Mouse (Mus musculus): Measurements from ENCODE around the gene Macrod2. TPM values are rescaled to one million over a fixed set of nuclear protein-coding genes. Genes with fewer than 3 reads are reported as not detected.

Gene Macrod2
- polyA plus RNA-seq, 1 experiment from 2014 or later, result 25.7 TPM

DNA sequence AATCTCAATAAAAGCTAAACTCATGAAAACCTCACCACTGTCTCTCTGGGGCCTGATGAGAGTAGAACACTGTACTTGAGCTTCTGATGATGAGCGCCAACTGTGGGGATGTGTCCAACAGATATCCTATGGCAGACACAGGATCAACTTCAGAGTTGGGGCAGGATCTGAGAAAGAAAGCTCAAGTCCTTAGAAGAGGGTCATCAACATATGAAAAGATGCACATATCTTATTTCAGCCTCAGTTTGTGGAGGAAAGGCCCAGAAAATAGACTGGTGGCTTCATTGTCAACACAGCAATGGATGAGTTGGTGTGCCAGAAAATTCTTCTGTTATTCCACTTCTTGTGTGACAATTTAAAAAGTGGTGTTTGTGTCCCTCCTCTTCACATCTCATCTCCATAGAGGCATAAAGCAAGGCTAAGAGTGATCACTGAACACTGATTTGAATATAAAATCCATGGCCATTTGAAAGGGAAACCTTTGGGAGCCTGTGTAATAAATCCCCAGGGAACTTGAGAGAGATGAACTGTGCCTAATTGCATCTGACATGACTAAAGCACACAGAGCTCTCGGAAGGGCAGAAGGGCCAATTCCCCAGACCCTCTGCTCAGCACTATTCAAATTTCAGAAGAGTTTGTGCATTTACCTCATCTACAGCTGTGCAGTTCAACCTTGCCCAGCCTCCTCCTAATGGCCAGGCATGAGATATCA is 806.4 kb downstream of the Macrod2 start:
- 95% methylated on average over 2 of the region's 2 CpGs for WGBS
- no peaks in the 10 kb centered on the region for H3K9me3 ChIP-seq (ENCODE audit: control insufficient read depth)
- no peak overlapping the region for H3K27ac ChIP-seq (ENCODE audit: low read depth, low read length)
- no peak overlapping the region for H3K4me2 ChIP-seq (replicated peaks; ENCODE audit: low read depth)
- H3K9ac ChIP-seq (ENCODE audit: low read depth, low read length), result no peak overlapping the region
- no peak for TF ChIP-seq CTCF (IDR thresholded peaks at IDR 0.05; ENCODE audit: low read depth)
- H3K36me3 ChIP-seq (ENCODE audit: control insufficient read depth, insufficient read depth), result no peaks in the 10 kb centered on the region
- H3K4me3 ChIP-seq (ENCODE audit: low read depth, low read length), result no peak overlapping the region
- H3K4me1 ChIP-seq (replicated peaks; ENCODE audit: control insufficient read depth, insufficient read depth, low read length), result no peaks in the 10 kb centered on the region
- no peak for ATAC-seq
- no peaks in the 10 kb centered on the region for H3K27me3 ChIP-seq (replicated peaks; ENCODE audit: control insufficient read depth, insufficient read depth, low read length)

DNA sequence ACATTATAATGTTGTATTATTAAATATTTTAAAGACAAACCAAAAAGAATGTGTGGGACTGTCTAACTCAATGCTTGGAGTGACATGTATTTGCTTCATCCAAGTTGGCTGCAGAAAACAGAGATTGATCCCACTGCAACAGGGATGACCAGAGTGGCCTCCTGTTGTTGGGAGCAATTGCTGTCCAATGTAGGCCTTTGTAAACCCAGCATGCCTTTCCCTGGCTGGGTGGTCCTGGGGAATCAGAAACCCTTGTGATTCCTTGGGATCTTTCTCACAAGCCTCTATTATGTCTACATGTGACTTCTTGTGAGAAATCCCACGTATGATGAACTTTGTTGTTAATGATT is 806.9 kb downstream of the Macrod2 start:
- Histone ChIP-seq H3K4me1 (replicated peaks; ENCODE audit: control insufficient read depth, insufficient read depth, low read length) (no peaks in the 10 kb centered on the region), H3K27ac (ENCODE audit: low read depth, low read length) (no peak overlapping the region), H3K27me3 (replicated peaks; ENCODE audit: control insufficient read depth, insufficient read depth, low read length) (no peaks in the 10 kb centered on the region), H3K4me2 (replicated peaks; ENCODE audit: low read depth) (no peak overlapping the region), H3K9me3 (ENCODE audit: control insufficient read depth) (no peaks in the 10 kb centered on the region), H3K9ac (ENCODE audit: low read depth, low read length) (no peak overlapping the region), H3K4me3 (ENCODE audit: low read depth, low read length) (no peak overlapping the region), H3K36me3 (ENCODE audit: control insufficient read depth, insufficient read depth) (no peaks in the 10 kb centered on the region)
- ATAC-seq, result no peak
- no peak for TF ChIP-seq CTCF (IDR thresholded peaks at IDR 0.05; ENCODE audit: low read depth)
- WGBS, result 83% methylated on average over 1 of the region's 1 CpGs

DNA sequence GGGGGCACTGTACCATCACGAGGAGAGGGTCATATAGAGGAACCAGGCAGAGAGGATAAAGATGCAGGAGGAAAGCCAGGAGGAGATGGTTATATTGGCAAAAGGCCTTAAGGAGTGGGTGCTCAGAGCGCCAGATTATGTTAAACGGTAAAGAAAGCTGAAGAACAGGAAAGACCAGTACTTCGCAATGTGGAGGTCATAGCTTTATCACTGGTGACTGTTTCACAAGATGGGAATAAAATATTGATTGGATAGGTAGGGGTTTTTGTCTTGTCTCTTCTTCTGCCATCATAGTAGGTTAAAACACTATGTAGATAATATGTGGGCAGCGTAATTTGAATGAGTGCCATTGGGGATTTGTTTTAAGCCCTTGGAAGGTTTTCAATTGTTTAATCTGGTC is 816.2 kb downstream of the Macrod2 start:
- Histone ChIP-seq H3K4me3 (ENCODE audit: low read depth, low read length) (no peak overlapping the region), H3K4me2 (replicated peaks; ENCODE audit: low read depth) (no peak overlapping the region), H3K27ac (ENCODE audit: low read depth, low read length) (no peak overlapping the region), H3K27me3 (replicated peaks; ENCODE audit: control insufficient read depth, insufficient read depth, low read length) (no peaks in the 10 kb centered on the region), H3K9me3 (ENCODE audit: control insufficient read depth) (no peaks in the 10 kb centered on the region), H3K4me1 (replicated peaks; ENCODE audit: control insufficient read depth, insufficient read depth, low read length) (no peaks in the 10 kb centered on the region), H3K36me3 (ENCODE audit: control insufficient read depth, insufficient read depth) (no peaks in the 10 kb centered on the region), H3K9ac (ENCODE audit: low read depth, low read length) (no peak overlapping the region)
- no peak for ATAC-seq
- 73% methylated on average over 5 of the region's 5 CpGs for WGBS
- no peak for TF ChIP-seq CTCF (IDR thresholded peaks at IDR 0.05; ENCODE audit: low read depth)

- H3K4me2 ChIP-seq (replicated peaks; ENCODE audit: low read depth), result no peak overlapping the region
- H3K9me3 ChIP-seq (ENCODE audit: control insufficient read depth), result no peaks in the 10 kb centered on the region
- 85% methylated on average over 2 of the region's 2 CpGs for WGBS
- no peak overlapping the region for H3K4me3 ChIP-seq (ENCODE audit: low read depth, low read length)
- H3K27me3 ChIP-seq (replicated peaks; ENCODE audit: control insufficient read depth, insufficient read depth, low read length), result no peaks in the 10 kb centered on the region
- ATAC-seq, result no peak
- H3K27ac ChIP-seq (ENCODE audit: low read depth, low read length), result no peak overlapping the region
- no peaks in the 10 kb centered on the region for H3K36me3 ChIP-seq (ENCODE audit: control insufficient read depth, insufficient read depth)
- no peak for TF ChIP-seq CTCF (IDR thresholded peaks at IDR 0.05; ENCODE audit: low read depth)
- H3K9ac ChIP-seq (ENCODE audit: low read depth, low read length), result no peak overlapping the region
- H3K4me1 ChIP-seq (replicated peaks; ENCODE audit: control insufficient read depth, insufficient read depth, low read length), result no peaks in the 10 kb centered on the region
Observed at GRCm38 (mm10) chr2:141212291-141212690, 817.2 kb downstream of the Macrod2 start.

DNA sequence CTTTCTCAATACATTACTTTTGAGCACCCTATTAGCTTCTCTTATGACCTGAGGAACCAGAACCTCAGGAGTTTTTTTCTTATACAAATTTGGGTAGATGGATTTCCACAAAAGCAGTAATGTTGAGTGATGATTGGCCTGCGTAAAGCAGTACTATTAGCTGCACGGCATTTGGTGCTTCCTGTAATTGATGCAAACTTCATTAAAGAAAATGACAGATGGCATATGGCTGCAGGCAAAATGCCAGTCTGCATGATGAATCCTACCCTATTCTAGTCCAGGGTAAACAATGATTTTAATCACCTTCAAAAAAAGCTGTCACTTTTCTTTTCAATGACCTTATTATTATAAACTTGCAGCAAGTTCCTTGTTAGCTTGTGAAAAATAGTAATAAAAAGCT is 822.4 kb downstream of the Macrod2 start:
- no peak for TF ChIP-seq CTCF (IDR thresholded peaks at IDR 0.05; ENCODE audit: low read depth)
- H3K27ac ChIP-seq (ENCODE audit: low read depth, low read length), result no peak overlapping the region
- WGBS, result 64% methylated on average over 2 of the region's 2 CpGs
- no peak for ATAC-seq
- no peaks in the 10 kb centered on the region for H3K36me3 ChIP-seq (ENCODE audit: control insufficient read depth, insufficient read depth)
- H3K4me2 ChIP-seq (replicated peaks; ENCODE audit: low read depth), result no peak overlapping the region
- no peak overlapping the region for H3K4me3 ChIP-seq (ENCODE audit: low read depth, low read length)
- H3K9me3 ChIP-seq (ENCODE audit: control insufficient read depth), result no peaks in the 10 kb centered on the region
- H3K27me3 ChIP-seq (replicated peaks; ENCODE audit: control insufficient read depth, insufficient read depth, low read length), result no peaks in the 10 kb centered on the region
- no peak overlapping the region for H3K9ac ChIP-seq (ENCODE audit: low read depth, low read length)
- H3K4me1 ChIP-seq (replicated peaks; ENCODE audit: control insufficient read depth, insufficient read depth, low read length), result no peaks in the 10 kb centered on the region

- no peak overlapping the region for H3K27ac ChIP-seq (ENCODE audit: low read depth, low read length)
- H3K27me3 ChIP-seq (replicated peaks; ENCODE audit: control insufficient read depth, insufficient read depth, low read length), result no peaks in the 10 kb centered on the region
- H3K9me3 ChIP-seq (ENCODE audit: control insufficient read depth), result no peaks in the 10 kb centered on the region
- no peak overlapping the region for H3K4me2 ChIP-seq (replicated peaks; ENCODE audit: low read depth)
- WGBS, result 80% methylated on average over 3 of the region's 3 CpGs
- no peak for TF ChIP-seq CTCF (IDR thresholded peaks at IDR 0.05; ENCODE audit: low read depth)
- no peaks in the 10 kb centered on the region for H3K4me1 ChIP-seq (replicated peaks; ENCODE audit: control insufficient read depth, insufficient read depth, low read length)
- no peak overlapping the region for H3K9ac ChIP-seq (ENCODE audit: low read depth, low read length)
- H3K36me3 ChIP-seq (ENCODE audit: control insufficient read depth, insufficient read depth), result no peaks in the 10 kb centered on the region
- ATAC-seq, result no peak
- H3K4me3 ChIP-seq (ENCODE audit: low read depth, low read length), result no peak overlapping the region
Observed at GRCm38 (mm10) chr2:141217925-141218324, 822.8 kb downstream of the Macrod2 start.

GRCm38 (mm10) chr2:141228809-141229208 is 833.7 kb downstream of the Macrod2 start:
- TF ChIP-seq CTCF (IDR thresholded peaks at IDR 0.05; ENCODE audit: low read depth), result no peak
- Histone ChIP-seq H3K4me3 (ENCODE audit: low read depth, low read length) (no peak overlapping the region), H3K9ac (ENCODE audit: low read depth, low read length) (no peak overlapping the region), H3K4me1 (replicated peaks; ENCODE audit: control insufficient read depth, insufficient read depth, low read length) (no peaks in the 10 kb centered on the region), H3K27ac (ENCODE audit: low read depth, low read length) (no peak overlapping the region), H3K27me3 (replicated peaks; ENCODE audit: control insufficient read depth, insufficient read depth, low read length) (no peaks in the 10 kb centered on the region), H3K4me2 (replicated peaks; ENCODE audit: low read depth) (no peak overlapping the region), H3K36me3 (ENCODE audit: control insufficient read depth, insufficient read depth) (no peaks in the 10 kb centered on the region), H3K9me3 (ENCODE audit: control insufficient read depth) (no peaks in the 10 kb centered on the region)
- 93% methylated on average over 1 of the region's 1 CpGs for WGBS
- ATAC-seq, result no peak

Measured in intestine, postnatal 0 days (tissue).